Mouse (Mus musculus) C2C12 (cell line): ENCODE measurements at regions not wholly inside any gene's neighbourhood (a gene's known extent, or its start where the extent isn't known, plus 50 kb on each side); places are given as distances from the start of the nearest gene placed in this dataset.

Source experiments
- CTCF ChIP-seq: IDR thresholded peaks from one replicate; pipeline ENCODE4 v1.5.1; 2011; ENCODE audit not compliant: control insufficient read depth, insufficient read depth, insufficient read length
- USF1 ChIP-seq: IDR thresholded peaks from one replicate; pipeline ENCODE4 v1.6.1; 2011; ENCODE audit warnings: low read depth, mild to moderate bottlenecking, control low read depth, moderate library complexity

DNA sequence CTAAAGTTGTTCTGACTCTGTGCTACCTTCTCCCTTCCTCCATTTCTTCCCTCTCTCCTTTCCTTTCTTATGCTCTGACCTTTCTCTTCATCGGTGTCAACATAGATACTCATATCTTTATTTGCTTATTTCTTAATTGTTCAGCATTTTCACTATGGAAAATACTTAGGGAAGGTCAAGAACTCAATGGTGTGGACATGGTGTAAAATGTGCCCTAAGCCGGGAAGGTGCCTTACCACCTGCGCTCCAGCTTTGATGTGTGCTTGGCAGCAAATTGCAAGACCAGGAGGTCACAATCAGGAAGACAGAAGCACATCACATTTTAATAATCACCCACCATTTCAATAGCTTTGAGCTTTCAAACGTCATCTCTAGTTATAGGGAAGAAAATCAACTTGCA, 324.0 kb upstream of the Meis1 start:
- TF ChIP-seq USF1 (no peak), CTCF (no peak)
